In genomic region chr11:118434093-118434492, GRCm38 (mm10) we compare ENCODE assay signal across 10 mouse cellular contexts. TPM values are rescaled to one million over a fixed set of nuclear protein-coding genes. Genes with fewer than 3 reads are reported as not detected.
DNase-seq lines count a peak whose midpoint lies in the region; ATAC-seq and TF ChIP-seq lines count a peak whose summit lies in the region.
"Had no signal": no experiment of that assay in that cellular context is flagged by ENCODE, and none has a peak within 500 bp of the region (broad histone marks: within the 10 kb centered on the region; RNA-seq: fewer than 3 reads in every experiment).

No protein-coding gene starts in this region.

- peak overlapping the region; percentile 22; the same call in 1 of the 2 replicates for H3K4me3 ChIP-seq in liver, embryonic 11.5 days (ENCODE audit: low read depth, low read length)
- peak overlapping the region; percentile 24 for H3K4me3 ChIP-seq in embryonic facial prominence, embryonic 15.5 days (replicated peaks)
- no peak overlapping the region; the same call in 1 of the 2 replicates for H3K4me3 ChIP-seq in hindbrain, embryonic 16.5 days (ENCODE audit: low read length)
- H3K4me3 ChIP-seq in myocyte = no peak overlapping the region

- H3K4me1 ChIP-seq in liver, embryonic 11.5 days (replicated peaks; ENCODE audit: control insufficient read depth, insufficient read depth, low read length) = peaks cover 5% of the 10 kb centered on the region
- peaks cover 95% of the 10 kb centered on the region for H3K4me1 ChIP-seq in embryonic facial prominence, embryonic 15.5 days
- H3K4me1 ChIP-seq in hindbrain, embryonic 16.5 days (ENCODE audit: control insufficient read depth, insufficient read depth, low read depth, low read length) = peaks cover 32% of the 10 kb centered on the region

- TF ChIP-seq POLR2A in myocyte (IDR thresholded peaks at IDR 0.05; ENCODE audit: insufficient read length, low read depth) = no peak

- no peaks in the 10 kb centered on the region for H3K79me2 ChIP-seq in myocyte (ENCODE audit: control insufficient read depth, insufficient read depth)

- H3K27ac ChIP-seq in liver, embryonic 11.5 days (ENCODE audit: low read depth, low read length) = no peak overlapping the region
- H3K27ac ChIP-seq in embryonic facial prominence, embryonic 15.5 days (replicated peaks) = peak overlapping the region; percentile 76
- peak overlapping the region; percentile 39 for H3K27ac ChIP-seq in hindbrain, embryonic 16.5 days (ENCODE audit: low read depth, low read length)

- H3K27me3 ChIP-seq in liver, embryonic 11.5 days (replicated peaks; ENCODE audit: control insufficient read depth, insufficient read depth, low read length) = no peaks in the 10 kb centered on the region
- H3K27me3 ChIP-seq in embryonic facial prominence, embryonic 15.5 days = no peaks in the 10 kb centered on the region
- no peaks in the 10 kb centered on the region for H3K27me3 ChIP-seq in hindbrain, embryonic 16.5 days (replicated peaks; ENCODE audit: control insufficient read depth, insufficient read depth, low read length)
- H3K27me3 ChIP-seq in myocyte (ENCODE audit: control insufficient read depth, insufficient read depth, insufficient read length) = no peaks in the 10 kb centered on the region

- peak overlapping the region; percentile 47 for H3K4me2 ChIP-seq in liver, embryonic 11.5 days
- H3K4me2 ChIP-seq in embryonic facial prominence, embryonic 15.5 days (replicated peaks) = peak overlapping the region; percentile 41
- peak overlapping the region; percentile 41 for H3K4me2 ChIP-seq in hindbrain, embryonic 16.5 days (ENCODE audit: low read length)
- peak overlapping the region; percentile 56 for H3K4me2 ChIP-seq in myocyte (ENCODE audit: low read depth)

- no peak overlapping the region for H3ac ChIP-seq in myocyte (ENCODE audit: control insufficient read depth, insufficient read length)

- H3K36me3 ChIP-seq in liver, embryonic 11.5 days (ENCODE audit: control insufficient read depth, insufficient read depth, low read length) = no peaks in the 10 kb centered on the region
- H3K36me3 ChIP-seq in embryonic facial prominence, embryonic 15.5 days = no peaks in the 10 kb centered on the region
- no peaks in the 10 kb centered on the region for H3K36me3 ChIP-seq in hindbrain, embryonic 16.5 days (ENCODE audit: control insufficient read depth, insufficient read depth, low read length)
- H3K36me3 ChIP-seq in myocyte (ENCODE audit: control insufficient read depth, insufficient read depth) = no peaks in the 10 kb centered on the region

- DNase-seq in liver, embryonic 11.5 days (ENCODE audit: low spot score) = no peak
- DNase-seq in liver = no peak
- DNase-seq in thymus, adult 18-20 months = no peak
- DNase-seq in frontal cortex, postnatal 14 days (ENCODE audit: low spot score in 2 of 2) = no peak
- no peak for DNase-seq in frontal cortex, adult 2 months (ENCODE audit: extremely low spot score in 1 of 2, low spot score in 1 of 2)
- DNase-seq: lung, postnatal 36 days; right cerebral cortex, postnatal 14 days had no signal

- no peaks in the 10 kb centered on the region for H3K9me3 ChIP-seq in liver, embryonic 11.5 days (ENCODE audit: control insufficient read depth, low read length)
- no peaks in the 10 kb centered on the region for H3K9me3 ChIP-seq in embryonic facial prominence, embryonic 15.5 days (replicated peaks)
- no peaks in the 10 kb centered on the region for H3K9me3 ChIP-seq in hindbrain, embryonic 16.5 days (ENCODE audit: control insufficient read depth, low read length)

- no peak for ATAC-seq in liver, embryonic 11.5 days (replicated peaks; ENCODE audit: low FRiP score)
- ATAC-seq in embryonic facial prominence, embryonic 15.5 days (ENCODE audit: insufficient number of reproducible peaks, low FRiP score, low TSS enrichment, low read depth) = no peak
- no peak for ATAC-seq in hindbrain, embryonic 16.5 days

- WGBS in liver, embryonic 11.5 days = 34% methylated on average over 13 of the region's 13 CpGs
- 36% methylated on average over 13 of the region's 13 CpGs for WGBS in embryonic facial prominence, embryonic 15.5 days
- WGBS in hindbrain, embryonic 16.5 days = 46% methylated on average over 13 of the region's 13 CpGs

- H3K9ac ChIP-seq in liver, embryonic 11.5 days (ENCODE audit: low read depth, low read length) = peak overlapping the region; percentile 12; the same call in 1 of the 2 replicates
- H3K9ac ChIP-seq in embryonic facial prominence, embryonic 15.5 days = 0 out of 2 replicates have a peak overlapping the region, but pooled peaks have one; percentile 15
- H3K9ac ChIP-seq in hindbrain, embryonic 16.5 days (ENCODE audit: low read depth, low read length) = peak overlapping the region; percentile 18; the same call in 1 of the 2 replicates

TF ChIP-seq in myocyte, 11 proteins besides CTCF, POLR2A, EP300 and RAD21:
- TF ChIP-seq POLR2AphosphoS2 (IDR thresholded peaks at IDR 0.05; ENCODE audit: insufficient read length, low read depth) = no peak
- TF ChIP-seq TCF12 (IDR thresholded peaks at IDR 0.05; ENCODE audit: insufficient read depth, poor library complexity, severe bottlenecking) = no peak
- TF ChIP-seq SRF (IDR thresholded peaks at IDR 0.05; ENCODE audit: control insufficient read depth, insufficient read length, low read depth) = no peak
- TF ChIP-seq MYOG (IDR thresholded peaks at IDR 0.05; ENCODE audit: control insufficient read depth in 1 of 3, insufficient read depth in 1 of 3, insufficient read length in 2 of 3, low read depth in 2 of 3) = no peak
- TF ChIP-seq REST (IDR thresholded peaks at IDR 0.05; ENCODE audit: insufficient read depth, insufficient read length) = no peak
- no peak for TF ChIP-seq MYOD1 (IDR thresholded peaks at IDR 0.05; ENCODE audit: control insufficient read depth in 1 of 3, insufficient read length in 2 of 3, low read depth in 2 of 3)
TF ChIP-seq in myocyte: peak in this region for 0.

RNA-seq across cellular contexts. Expression of gene C1qtnf1, which starts 6.1 kb away (rescaled TPM):
- polyA plus RNA-seq in liver, embryonic 11.5 days (2014; fragmentation: Nextera tagmentation; extraction: Ambion mirVana) = 4.6 and 5.0 TPM in 2 replicates
- polyA plus RNA-seq in embryonic facial prominence, embryonic 15.5 days (2015; fragmentation: Nextera tagmentation; extraction: Ambion mirVana) = 19.0 and 23.0 TPM in 2 replicates
- 4.4 and 7.0 TPM in 2 replicates for polyA plus RNA-seq in hindbrain, embryonic 16.5 days (2015; fragmentation: Nextera tagmentation; extraction: Ambion mirVana)
- 9.8 TPM for polyA plus RNA-seq in myocyte (2012; fragmentation: generic; extraction: Trizol)
- polyA plus RNA-seq in frontal cortex, adult 2 months (2012; rRNA removed) = 2.6 and 3.4 TPM in 2 replicates

RNA-seq across cellular contexts. Expression of gene Cant1, which starts 15.2 kb away (rescaled TPM):
- polyA plus RNA-seq in liver, embryonic 11.5 days (2014; fragmentation: Nextera tagmentation; extraction: Ambion mirVana) = 21.1 and 21.6 TPM in 2 replicates
- polyA plus RNA-seq in embryonic facial prominence, embryonic 15.5 days (2015; fragmentation: Nextera tagmentation; extraction: Ambion mirVana) = 34.2 and 38.0 TPM in 2 replicates
- 25.7 and 29.1 TPM in 2 replicates for polyA plus RNA-seq in hindbrain, embryonic 16.5 days (2015; fragmentation: Nextera tagmentation; extraction: Ambion mirVana)
- 33.7 TPM for polyA plus RNA-seq in myocyte (2012; fragmentation: generic; extraction: Trizol)
- 38.3 and 40.2 TPM in 2 replicates for polyA plus RNA-seq in frontal cortex, adult 2 months (2012; rRNA removed)

RNA-seq across cellular contexts. Expression of gene Lgals3bp, which starts 32.2 kb away (rescaled TPM):
- 23.3 and 27.8 TPM in 2 replicates for polyA plus RNA-seq in liver, embryonic 11.5 days (2014; fragmentation: Nextera tagmentation; extraction: Ambion mirVana)
- polyA plus RNA-seq in embryonic facial prominence, embryonic 15.5 days (2015; fragmentation: Nextera tagmentation; extraction: Ambion mirVana) = 15.6 and 19.8 TPM in 2 replicates
- 7.1 and 8.1 TPM in 2 replicates for polyA plus RNA-seq in hindbrain, embryonic 16.5 days (2015; fragmentation: Nextera tagmentation; extraction: Ambion mirVana)
- polyA plus RNA-seq in myocyte (2012; fragmentation: generic; extraction: Trizol) = 16.4 TPM
- polyA plus RNA-seq in frontal cortex, adult 2 months (2012; rRNA removed) = 38.5 and 52.4 TPM in 2 replicates

RNA-seq across cellular contexts. Expression of gene Engase, which starts 42.5 kb away (rescaled TPM):
- 13.4 and 14.3 TPM in 2 replicates for polyA plus RNA-seq in liver, embryonic 11.5 days (2014; fragmentation: Nextera tagmentation; extraction: Ambion mirVana)
- polyA plus RNA-seq in embryonic facial prominence, embryonic 15.5 days (2015; fragmentation: Nextera tagmentation; extraction: Ambion mirVana) = 8.6 and 8.7 TPM in 2 replicates
- polyA plus RNA-seq in hindbrain, embryonic 16.5 days (2015; fragmentation: Nextera tagmentation; extraction: Ambion mirVana) = 6.5 and 8.7 TPM in 2 replicates
- 5.1 TPM for polyA plus RNA-seq in myocyte (2012; fragmentation: generic; extraction: Trizol)
- polyA plus RNA-seq in frontal cortex, adult 2 months (2012; rRNA removed) = 8.3 and 9.8 TPM in 2 replicates

Comparison
In these comparisons a context has a peak if more than half of its experiments do, and no peak if none do; other contexts are left out.
1. H3K4me3 ChIP-seq: peak in liver, embryonic 11.5 days (single experiment) and embryonic facial prominence, embryonic 15.5 days (single experiment); none in hindbrain, embryonic 16.5 days (single experiment) and myocyte (single experiment).
2. Peak in every context shown above with its lines, with median percentiles within 50 percentile points of each other: H3K4me2 ChIP-seq and H3K9ac ChIP-seq.